Mouse (Mus musculus): ENCODE measurements around the gene Numa1.
"Not testable (repeated sequence)": the region's sequence is repeated elsewhere in the genome, so short reads cannot be mapped to it uniquely, and the experiment has no call there.

Gene Numa1

DNA sequence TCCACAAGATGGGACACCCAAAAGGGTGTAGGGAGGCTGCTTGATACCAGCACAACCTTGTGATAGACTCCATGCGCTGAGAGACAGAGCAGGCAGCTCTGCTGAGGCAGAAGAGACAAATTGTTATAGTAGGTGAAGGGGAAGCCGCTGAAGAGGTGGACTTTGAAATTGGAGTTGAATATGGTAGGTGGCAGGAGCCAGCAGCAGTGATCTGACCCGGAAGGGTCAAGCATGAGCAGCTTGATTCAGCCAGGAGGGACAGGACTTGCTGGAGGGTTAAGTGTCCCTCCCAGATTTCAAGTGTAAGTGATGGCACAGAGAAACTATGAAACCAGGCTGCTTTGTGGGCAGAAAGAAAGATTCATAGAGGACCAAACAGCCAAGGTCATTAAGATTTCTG lies 51.2 kb downstream of the Numa1 start:
- DNase-seq (ENCODE audit: low spot score in 2 of 2): no peak

DNA sequence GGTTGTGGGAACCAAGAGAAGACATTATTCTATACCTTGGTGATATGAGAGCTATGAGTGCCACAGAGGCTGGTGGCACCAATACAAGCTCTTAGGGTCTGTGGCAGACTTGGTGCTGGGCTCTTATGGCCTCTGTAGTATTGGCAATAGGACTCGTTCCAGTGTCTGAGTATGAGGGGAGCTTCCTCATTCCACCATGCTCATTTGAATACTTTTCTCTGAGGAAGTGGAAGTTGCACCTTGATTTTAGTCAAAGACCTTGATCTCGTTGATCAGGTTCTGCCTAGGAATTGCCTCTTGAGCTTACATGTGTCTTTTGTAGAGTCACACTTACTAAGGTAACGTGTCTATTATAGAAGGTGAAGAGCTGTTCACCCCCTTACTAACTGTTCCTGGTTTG lies 60.3 kb downstream of the Numa1 start:
- DNase-seq (ENCODE audit: low spot score in 2 of 2): no peak

DNA sequence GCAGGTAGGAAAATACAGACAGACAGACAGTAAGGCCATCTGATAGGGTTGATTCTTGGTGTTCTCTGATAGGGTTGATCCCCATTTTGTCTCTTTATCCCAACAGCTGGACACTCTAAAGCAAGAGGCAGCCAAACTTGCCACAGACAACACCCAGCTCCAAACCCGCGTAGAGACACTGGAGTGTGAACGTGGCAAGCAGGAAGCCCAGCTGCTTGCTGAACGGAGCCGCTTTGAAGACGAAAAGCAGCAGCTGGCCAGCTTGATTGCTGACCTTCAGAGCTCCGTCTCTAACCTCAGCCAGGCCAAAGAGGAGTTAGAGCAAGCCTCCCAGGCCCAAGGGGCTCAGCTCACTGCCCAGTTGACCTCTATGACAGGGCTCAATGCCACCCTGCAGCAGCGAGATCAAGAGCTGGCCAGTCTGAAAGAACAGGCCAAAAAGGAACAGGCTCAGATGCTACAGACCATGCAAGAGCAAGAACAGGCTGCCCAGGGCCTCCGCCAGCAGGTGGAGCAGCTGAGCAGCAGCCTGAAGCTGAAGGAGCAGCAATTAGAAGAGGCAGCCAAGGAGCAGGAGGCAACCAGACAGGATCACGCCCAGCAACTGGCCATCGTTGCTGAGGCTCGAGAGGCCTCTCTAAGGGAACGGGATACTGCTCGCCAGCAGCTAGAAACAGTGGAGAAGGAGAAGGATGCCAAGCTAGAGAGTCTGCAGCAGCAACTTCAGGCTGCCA lies 64.5 kb downstream of the Numa1 start:
- DNase-seq (ENCODE audit: low spot score in 2 of 2): peak; percentile 42 to 88

DNA sequence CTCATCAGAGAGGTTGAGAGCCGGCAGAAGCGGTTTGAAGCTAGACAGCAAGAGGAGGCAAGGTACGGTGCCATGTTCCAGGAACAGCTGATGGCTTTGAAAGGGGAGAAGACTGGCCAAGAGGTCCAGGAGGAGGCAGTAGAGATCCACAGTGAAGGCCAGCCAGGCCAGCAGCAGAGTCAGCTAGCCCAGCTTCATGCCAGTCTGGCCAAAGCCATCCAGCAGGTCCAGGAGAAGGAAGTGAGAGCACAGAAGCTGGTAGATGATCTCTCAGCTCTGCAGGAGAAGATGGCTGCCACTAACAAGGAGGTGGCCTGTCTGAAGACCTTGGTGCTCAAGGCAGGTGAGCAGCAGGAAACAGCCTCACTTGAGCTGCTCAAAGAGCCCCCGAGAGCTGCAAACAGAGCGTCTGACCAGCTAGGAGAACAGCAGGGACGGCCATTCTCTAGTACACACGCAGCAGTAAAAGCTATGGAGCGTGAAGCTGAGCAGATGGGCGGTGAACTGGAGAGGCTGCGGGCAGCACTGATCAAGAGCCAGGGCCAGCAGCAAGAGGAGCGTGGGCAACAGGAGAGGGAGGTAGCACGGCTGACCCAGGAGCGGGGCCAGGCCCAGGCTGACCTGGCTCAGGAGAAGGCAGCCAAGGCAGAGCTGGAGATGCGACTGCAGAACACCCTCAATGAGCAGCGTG lies 65.7 kb downstream of the Numa1 start:
- no peak for DNase-seq (ENCODE audit: low spot score in 2 of 2)

DNA sequence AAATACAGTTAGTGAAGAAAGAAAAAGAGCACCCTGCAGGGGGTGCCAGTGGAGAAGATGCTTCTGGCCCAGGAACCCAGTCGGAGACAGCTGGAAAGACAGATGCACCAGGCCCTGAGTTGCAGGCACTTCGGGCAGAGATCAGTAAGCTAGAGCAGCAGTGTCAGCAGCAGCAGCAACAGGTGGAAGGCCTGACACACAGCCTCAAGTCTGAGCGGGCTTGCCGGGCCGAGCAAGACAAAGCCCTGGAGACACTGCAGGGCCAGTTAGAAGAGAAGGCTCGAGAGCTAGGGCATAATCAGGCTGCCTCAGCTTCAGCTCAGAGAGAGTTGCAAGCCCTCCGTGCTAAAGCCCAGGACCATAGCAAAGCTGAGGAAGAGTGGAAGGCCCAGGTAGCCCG lies 66.4 kb downstream of the Numa1 start:
- DNase-seq (ENCODE audit: low spot score in 2 of 2): no peak

DNA sequence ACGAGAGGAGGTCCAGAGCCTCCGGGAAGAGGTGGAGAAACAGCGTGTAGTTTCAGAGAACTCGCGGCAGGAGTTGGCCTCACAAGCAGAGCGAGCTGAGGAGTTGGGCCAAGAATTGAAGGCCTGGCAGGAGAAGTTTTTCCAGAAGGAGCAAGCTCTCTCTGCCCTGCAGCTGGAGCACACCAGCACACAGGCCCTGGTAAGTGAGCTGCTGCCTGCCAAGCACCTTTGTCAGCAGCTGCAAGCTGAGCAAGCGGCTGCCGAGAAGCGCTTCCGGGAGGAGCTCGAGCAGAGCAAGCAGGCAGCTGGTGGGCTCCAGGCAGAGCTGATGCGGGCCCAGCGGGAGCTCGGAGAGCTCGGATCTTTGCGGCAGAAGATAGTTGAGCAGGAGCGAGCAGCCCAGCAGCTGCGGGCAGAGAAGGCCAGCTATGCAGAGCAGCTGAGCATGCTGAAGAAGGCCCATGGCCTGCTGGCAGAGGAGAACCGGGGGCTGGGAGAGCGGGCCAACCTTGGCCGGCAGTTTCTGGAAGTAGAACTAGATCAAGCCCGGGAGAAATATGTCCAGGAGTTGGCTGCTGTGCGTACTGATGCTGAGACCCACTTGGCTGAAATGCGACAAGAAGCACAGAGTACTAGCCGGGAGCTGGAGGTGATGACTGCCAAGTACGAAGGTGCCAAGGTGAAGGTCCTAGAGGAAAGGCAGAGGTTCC lies 67.2 kb downstream of the Numa1 start:
- DNase-seq (ENCODE audit: low spot score in 2 of 2): no peak

DNA sequence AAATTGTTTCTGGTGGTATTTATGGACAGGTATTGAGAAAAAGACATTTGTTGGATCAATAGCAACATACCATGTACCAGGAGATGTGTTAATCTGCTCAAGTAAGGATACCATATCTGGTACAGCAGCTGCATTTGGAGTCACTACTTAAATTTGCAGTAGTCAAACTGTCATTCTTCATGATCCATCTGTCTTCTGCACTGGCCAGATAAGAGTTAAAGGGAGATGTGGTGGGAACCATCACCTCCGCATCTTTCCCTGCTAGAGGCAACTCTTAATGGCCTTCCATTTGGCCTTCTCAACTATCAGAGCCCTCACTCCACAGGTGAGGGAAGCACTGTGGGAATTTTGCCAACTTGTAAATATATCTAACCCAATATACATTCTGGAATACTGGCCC lies 72.6 kb downstream of the Numa1 start:
- no peak for DNase-seq (ENCODE audit: low spot score in 2 of 2)

DNA sequence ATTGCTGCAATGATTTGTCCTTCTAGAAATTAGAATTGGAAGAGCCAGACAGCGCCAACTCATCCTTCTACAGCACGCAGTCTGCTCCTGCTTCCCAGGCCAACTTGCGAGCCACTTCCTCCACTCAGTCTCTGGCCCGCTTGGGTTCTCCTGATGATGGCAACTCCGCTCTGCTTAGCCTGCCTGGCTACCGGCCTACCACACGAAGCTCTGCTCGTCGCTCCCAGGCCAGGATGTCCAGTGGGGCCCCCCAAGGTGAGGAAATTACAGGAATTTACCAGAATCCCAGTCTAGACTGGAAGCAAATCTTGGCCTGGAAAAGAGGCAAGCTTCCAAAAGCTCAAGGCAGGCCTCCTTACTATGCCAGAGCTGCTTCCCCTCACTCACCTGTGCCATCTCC lies 77.9 kb downstream of the Numa1 start:
- no peak for DNase-seq (ENCODE audit: low spot score in 2 of 2)

DNA sequence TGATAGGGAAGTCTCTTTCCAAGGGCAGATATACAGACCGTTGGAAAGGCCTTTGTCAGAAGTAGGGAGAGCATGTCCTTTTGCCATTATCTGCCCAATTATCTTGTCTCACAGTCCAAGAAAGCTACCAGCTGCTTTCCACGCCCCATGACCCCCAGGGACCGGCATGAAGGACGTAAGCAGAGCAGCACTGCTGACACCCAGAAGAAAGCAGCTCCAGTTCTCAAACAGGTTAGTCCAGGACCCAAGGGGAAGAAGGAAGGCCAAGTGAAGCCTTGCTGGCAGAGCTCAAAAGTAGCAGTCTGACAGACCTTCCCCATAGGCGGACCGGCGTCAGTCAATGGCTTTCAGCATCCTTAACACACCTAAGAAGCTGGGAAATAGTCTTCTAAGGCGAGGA lies 79.5 kb downstream of the Numa1 start:
- no peak for DNase-seq (ENCODE audit: low spot score in 2 of 2)

DNA sequence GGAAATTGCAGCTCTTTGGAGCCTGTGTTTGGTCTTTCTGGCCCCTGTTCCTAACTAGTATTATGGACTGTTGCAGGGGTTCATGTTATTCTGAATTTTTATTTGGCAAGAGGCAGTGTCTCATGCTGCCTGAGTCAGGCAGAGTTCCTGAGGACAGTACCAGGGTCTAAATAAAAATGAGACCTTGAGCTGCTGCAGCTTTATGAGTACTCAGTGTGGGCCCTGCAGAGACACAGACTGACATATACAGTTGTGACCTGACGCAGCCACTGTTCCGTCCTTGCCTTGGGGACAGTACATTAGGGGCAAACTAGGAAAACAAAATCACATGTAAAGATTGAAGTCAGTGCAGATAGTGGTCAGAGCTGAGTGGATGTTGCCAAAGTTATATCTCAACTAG lies 81.1 kb downstream of the Numa1 start:
- no peak for DNase-seq (ENCODE audit: low spot score in 2 of 2)

DNA sequence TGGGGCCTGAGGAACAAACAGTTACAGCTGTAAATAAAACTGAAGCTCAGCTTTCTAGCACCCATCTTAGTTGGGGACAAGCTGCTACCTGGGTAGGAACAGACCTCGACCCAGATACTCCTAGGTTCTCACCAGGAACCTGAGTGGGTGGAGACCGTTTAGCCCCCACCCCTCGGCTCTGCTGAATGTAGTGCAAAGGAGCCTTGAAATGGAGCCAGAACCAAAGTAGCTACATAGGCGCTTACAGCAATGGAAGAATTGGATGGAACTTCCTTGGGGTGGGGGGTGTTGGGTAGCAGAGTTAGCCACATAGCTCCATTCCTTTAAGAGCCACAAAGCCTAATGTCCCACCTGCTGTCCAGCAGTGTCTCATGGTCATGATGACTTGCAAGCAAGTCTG lies 83.0 kb downstream of the Numa1 start:
- DNase-seq (ENCODE audit: low spot score in 2 of 2): no peak

DNA sequence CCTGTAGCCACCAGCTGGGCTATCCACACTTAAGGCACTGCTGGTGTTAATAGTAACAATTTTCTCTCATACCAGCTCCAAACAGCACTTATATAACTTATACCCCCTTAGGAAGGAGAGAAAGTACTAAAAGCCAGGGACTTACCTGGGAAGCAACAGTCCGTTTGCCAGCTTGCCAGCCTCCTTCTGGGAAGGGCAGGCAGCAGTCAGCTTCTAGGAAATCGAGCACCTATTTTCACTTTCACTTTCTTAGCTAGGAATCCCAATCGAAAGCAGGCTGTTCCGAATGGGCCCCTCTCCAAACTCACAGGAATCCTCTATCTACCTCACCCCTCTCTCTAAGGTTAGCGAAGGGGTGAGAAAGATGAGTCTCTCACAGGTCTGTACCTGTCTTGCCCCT lies 83.5 kb downstream of the Numa1 start:
- no peak for DNase-seq (ENCODE audit: low spot score in 2 of 2)

DNA sequence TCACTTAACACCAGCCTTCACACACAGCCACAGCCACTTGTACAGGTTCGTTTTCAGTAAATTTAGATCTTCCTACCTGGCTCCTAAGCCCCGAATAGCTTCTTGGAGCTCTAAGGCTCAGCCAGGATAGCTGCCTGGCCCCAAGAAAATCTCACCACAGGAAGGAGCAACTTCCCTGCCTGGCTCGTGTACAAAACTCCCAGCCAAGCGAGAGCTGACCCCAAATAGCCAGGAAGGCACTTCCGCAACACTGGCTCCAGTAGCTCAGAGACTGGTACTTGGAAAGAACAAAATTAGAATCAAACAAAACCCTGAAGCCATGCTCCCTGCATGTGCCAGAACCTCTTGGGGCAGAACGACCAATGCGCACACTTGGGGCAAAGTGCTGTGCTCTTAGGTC lies 84.1 kb downstream of the Numa1 start:
- no peak for DNase-seq (ENCODE audit: low spot score in 2 of 2)

DNA sequence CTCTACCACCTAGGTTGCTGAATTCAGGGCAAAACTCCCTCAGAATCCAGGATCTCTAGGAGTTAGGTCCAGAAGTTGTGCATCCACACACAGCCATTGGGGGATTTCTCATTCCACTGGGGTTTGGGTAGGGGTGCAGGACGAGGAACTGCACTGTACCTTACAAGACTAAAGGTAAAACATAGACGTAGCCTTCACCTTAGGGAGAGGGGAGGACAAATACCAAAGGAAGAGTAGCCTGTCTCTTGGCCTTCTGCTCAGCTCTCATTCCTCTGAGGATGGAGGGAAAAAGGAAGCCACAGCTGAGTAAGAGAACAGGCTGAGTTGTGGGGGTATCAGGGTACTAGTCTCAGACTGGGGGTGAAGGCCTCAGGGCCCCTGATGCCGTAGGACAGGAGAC lies 84.7 kb downstream of the Numa1 start, which contains the start of gene Il18bp:
Il18bp (minus strand) TSS at position 101 of the 400 bp plus-strand sequence.
- no peak for DNase-seq (ENCODE audit: low spot score in 2 of 2)

DNA sequence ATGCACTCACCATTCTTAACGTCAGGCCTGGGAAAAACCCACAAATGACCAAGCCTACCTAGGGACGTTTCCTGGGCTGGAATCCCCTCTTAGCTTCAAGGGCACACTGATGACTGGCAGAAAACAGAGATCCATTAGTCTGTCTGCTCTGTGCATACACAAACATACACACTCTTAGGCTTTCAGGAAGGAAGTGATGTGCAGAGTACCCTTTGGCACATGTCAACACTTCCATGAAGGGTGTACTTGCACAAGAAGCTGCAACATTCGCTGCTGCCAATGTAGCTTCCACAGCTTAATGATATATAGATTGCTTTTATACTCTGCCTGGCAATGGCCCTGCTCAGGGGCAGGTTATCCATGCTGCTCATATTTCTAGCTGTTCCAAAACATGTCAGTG lies 85.5 kb downstream of the Numa1 start:
- DNase-seq (ENCODE audit: low spot score in 2 of 2): no peak

DNA sequence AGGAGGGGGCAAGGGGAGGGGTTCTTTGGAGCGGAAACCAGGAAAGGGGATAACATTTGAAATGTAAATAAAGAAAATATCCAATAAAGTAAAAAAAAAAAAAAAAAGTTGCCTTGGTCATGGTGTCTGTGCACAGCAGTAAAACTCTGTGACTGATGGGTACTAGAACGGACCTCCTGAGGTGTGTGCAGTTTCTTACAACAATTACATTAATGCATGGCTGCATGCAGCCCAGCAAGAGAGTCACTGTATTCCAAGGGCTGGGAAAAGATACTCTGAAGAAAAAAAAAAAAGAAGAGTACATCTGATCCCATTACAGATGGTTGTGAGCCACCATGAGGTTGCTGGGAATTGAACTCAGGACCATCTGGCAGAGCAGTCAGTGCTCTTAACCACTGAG lies 87.0 kb downstream of the Numa1 start:
- not testable (repeated sequence) for DNase-seq (ENCODE audit: low spot score in 2 of 2)

DNA sequence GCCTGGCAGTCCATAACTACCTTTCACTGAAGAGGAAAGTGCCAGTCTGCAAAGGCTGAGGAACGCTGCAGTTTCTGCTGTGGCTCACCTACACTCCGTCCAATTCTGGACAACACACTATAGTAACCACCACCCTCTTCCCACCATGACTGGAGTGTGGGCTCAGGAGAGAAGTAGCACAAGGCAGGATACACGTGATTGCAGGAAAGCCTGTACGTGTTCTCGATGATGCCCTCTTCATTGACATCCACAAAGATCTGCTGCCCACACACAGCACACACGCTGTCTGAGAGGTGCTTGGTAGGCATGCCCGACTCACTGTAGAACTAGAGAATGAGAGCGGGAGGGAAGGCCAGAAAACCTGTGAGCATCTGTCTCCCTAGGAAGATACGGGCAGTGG lies 89.9 kb downstream of the Numa1 start:
- peak; percentile 43 to 53 for DNase-seq (ENCODE audit: low spot score in 2 of 2)

DNA sequence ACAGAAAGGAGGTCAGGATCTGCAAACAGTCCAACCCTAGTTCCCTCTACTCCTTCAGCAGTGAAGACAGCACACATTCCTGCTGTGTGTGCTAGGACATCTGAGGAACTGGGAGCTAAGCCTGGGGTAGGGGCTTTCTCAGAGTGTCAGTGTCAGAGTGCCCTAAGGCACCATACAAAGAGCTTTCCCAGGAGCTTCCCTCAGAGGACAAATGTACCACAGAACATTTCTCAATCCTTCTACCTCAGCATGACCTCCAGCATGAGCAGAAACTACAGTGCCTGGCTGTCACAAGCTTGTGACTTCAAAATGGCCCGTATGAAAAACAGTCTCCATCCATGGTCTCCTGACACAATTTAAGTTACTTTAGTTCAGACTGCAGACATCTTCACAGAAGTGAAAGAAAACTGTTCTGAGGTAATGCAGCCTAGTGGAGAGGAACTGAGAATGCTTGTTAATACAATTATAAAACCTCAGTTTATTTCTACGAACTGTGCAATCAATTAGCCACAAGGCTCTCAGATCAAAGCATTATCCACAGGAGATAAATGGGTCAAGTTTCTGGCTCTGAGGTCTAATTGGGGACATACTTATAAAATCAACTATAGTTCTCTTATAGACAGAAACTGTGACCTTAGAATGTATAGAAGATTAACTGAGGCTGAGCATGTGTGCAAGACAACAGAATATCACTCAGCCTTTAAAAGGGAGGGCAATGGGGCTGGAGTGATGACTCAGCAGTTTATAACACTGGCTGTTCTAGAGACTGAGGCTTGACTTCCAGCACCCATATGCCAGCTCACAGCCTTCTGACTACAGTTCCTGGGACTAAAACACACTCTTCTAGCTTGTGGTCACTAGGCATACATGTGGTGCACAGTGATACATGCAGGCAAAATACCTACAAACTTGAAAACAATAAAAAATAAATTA lies 91.5 kb downstream of the Numa1 start:
- no peak for DNase-seq (ENCODE audit: low spot score in 2 of 2)

DNA sequence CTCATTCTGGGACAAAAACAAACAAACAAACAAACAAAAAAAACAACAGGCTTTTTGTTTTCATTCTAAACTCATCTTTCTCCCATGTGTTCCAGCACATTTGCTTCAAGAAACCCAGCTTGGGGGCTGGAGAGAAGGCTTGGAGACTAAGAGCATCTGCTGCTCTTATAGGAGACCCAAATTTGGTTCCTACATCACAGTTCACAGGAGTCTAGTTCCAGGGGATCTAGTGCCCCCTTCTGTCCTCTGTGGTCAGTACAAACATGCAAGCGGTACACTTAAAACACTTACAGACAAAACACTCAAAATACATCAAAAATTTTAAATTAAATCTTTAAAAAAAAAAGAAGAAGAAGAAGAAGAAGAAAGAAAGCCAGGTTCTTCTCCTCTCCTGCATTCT lies 101.0 kb downstream of the Numa1 start:
- DNase-seq (ENCODE audit: low spot score in 2 of 2): no peak

DNA sequence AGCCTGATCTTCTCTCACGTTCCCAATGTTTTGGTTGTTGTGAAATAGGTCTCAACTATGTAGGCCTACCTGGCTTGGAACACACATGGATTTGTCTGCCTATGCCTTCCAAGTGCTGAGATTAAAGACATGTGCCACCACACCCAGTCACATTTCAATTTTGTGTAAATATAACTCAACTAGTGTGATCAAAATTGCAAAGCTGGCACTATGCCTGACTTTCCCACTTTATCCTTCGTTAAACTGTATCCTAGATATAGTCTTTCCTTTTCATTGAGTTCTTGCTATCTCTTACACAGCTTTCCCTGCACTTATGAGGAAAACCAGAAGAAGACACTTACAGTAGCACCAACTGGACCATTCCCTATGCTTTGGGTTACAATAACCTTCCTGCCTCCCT lies 101.6 kb downstream of the Numa1 start:
- no peak for DNase-seq (ENCODE audit: low spot score in 2 of 2)

DNA sequence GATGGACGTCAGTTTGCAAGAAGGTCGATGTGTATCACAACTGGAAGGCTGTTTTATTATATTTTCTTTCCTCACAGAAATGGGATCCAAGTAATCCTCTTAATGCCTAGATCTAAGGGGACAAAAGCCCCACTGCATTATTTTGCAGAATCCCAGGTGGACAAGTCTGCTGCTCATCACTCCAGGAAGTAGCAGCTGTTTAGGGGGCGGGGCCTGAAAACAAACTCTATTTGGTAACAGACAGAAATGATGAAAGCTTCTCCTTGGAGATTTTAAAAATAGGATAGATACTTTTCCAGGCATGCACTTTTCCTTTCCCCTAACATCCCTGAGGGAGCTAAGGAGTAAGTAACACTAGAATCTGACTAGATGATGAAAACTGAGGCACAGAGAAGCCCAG lies 103.4 kb downstream of the Numa1 start:
- no peak for DNase-seq (ENCODE audit: low spot score in 2 of 2)

DNA sequence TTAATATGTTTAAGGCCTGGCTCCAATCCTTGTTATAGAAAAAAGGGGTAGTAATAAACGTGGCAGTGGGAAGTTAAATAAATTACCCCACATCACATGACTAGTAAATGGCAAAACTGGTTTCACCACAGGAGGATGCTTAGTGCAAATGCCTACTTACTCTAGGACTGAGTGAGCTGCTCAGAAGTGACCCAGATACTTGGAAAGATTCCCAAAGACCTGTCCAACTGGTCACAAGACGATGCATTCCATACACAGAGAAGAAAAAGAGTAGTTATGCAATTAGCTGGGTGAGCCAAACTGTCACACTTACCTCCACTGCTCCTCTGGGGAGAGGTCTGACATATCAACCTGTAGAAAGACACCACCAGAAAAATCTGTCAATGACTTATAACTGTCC lies 108.4 kb downstream of the Numa1 start:
- no peak for DNase-seq (ENCODE audit: low spot score in 2 of 2)

All from left cerebral cortex, adult 9 months (tissue).